In the genomic region with DNA sequence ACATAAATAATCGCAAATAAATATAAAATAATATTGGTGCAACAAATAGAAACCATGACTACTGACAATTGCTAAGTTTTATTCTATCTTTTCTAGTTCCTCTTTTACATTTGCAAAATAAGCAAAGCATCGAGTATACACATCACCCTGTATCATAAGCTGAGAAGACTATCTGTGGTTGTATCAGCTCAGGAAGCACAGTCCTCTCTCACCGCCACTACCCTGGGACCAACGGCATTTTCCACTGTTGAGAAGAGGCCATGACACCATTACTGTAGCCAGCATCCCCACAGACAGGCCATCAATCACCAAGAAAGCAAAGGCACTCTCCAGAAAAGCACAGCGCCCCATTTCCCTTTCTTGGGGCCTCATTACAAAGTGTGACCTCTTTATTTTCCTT, we compare ENCODE assay signal across 27 mouse cellular contexts.
DNase-seq lines count a peak whose midpoint lies in the region; ATAC-seq and TF ChIP-seq lines count a peak whose summit lies in the region.
"Had no signal": no experiment of that assay in that cellular context is flagged by ENCODE, and none has a peak within 500 bp of the region (broad histone marks: within the 10 kb centered on the region; RNA-seq: fewer than 3 reads in every experiment).

No protein-coding gene starts in this region.

- no peak for TF ChIP-seq CTCF in hindbrain, postnatal 0 days (IDR thresholded peaks at IDR 0.05; ENCODE audit: low read depth)
- TF ChIP-seq CTCF in lung, adult 2 months (IDR thresholded peaks at IDR 0.05; ENCODE audit: insufficient read depth, low read length), result no peak

- H3K4me3 ChIP-seq in hindbrain, postnatal 0 days (ENCODE audit: low read length), result no peak overlapping the region
- H3K4me3 ChIP-seq in lung, adult 2 months (replicated peaks; ENCODE audit: extremely low read depth, low read depth, low read length), result no peak overlapping the region
- H3K4me3 ChIP-seq: forebrain, embryonic 13.5 days; layer of hippocampus, adult 2 months; left cerebral cortex, adult 2 months; limb, embryonic 12.5 days; liver, embryonic 15.5 days; lung, embryonic 15.5 days; midbrain, embryonic 12.5 days had no signal

- no peaks in the 10 kb centered on the region for H3K27me3 ChIP-seq in hindbrain, postnatal 0 days (ENCODE audit: insufficient read depth, low read length)
- H3K27me3 ChIP-seq: forebrain, embryonic 13.5 days; limb, embryonic 12.5 days; liver, embryonic 15.5 days; lung, embryonic 15.5 days; midbrain, embryonic 12.5 days; Patski had no signal

- no peak for ATAC-seq in hindbrain, postnatal 0 days
- ATAC-seq: forebrain, embryonic 13.5 days; intestine, embryonic 16.5 days; Patski had no signal

- peak; percentile 9 for DNase-seq in embryo, embryonic 11 days
- DNase-seq in embryo, embryonic 10 days (ENCODE audit: low spot score), result no peak
- DNase-seq in retina, postnatal 1 day, result peak; percentile 2
- DNase-seq in retina, embryonic 14.5 days (ENCODE audit: low spot score), result no peak
- peak; percentile 21 for DNase-seq in hindbrain, postnatal 0 days (ENCODE audit: low spot score)
- no peak for DNase-seq in kidney, postnatal 4 days
- no peak for DNase-seq in lung, adult 2 months
- DNase-seq: adrenal gland, postnatal 10 days; cerebellum, adult 11 months; cerebellum, adult 9-10 months; gastrocnemius, postnatal 10 days; heart, postnatal 14 days; kidney, adult 9 months; kidney, postnatal 25 days; right cerebral cortex, adult 18-20 months; spleen, adult 18-20 months; thymus, postnatal 25 days had no signal

- H3K4me1 ChIP-seq in hindbrain, postnatal 0 days (ENCODE audit: insufficient read depth, low read length), result no peaks in the 10 kb centered on the region
- no peaks in the 10 kb centered on the region for H3K4me1 ChIP-seq in lung, adult 2 months (ENCODE audit: control insufficient read depth, insufficient read depth, low read length)
- H3K4me1 ChIP-seq: forebrain, embryonic 13.5 days; limb, embryonic 12.5 days; liver, embryonic 15.5 days; lung, embryonic 15.5 days; midbrain, embryonic 12.5 days had no signal

- H3K27ac ChIP-seq in hindbrain, postnatal 0 days, result no peak overlapping the region
- H3K27ac ChIP-seq: forebrain, embryonic 13.5 days; layer of hippocampus, adult 2 months; left cerebral cortex, adult 2 months; limb, embryonic 12.5 days; liver, embryonic 15.5 days; lung, embryonic 15.5 days; midbrain, embryonic 12.5 days had no signal

- no peaks in the 10 kb centered on the region for H3K9me3 ChIP-seq in hindbrain, postnatal 0 days (ENCODE audit: low read length)
- H3K9me3 ChIP-seq: forebrain, embryonic 13.5 days; G1E; limb, embryonic 12.5 days; liver, embryonic 15.5 days; lung, embryonic 15.5 days; midbrain, embryonic 12.5 days had no signal

- no peaks in the 10 kb centered on the region for H3K36me3 ChIP-seq in hindbrain, postnatal 0 days (ENCODE audit: insufficient read depth, low read length)
- H3K36me3 ChIP-seq: G1E; limb, embryonic 12.5 days; liver, embryonic 15.5 days; lung, embryonic 15.5 days; midbrain, embryonic 12.5 days had no signal

- no peak overlapping the region for H3K9ac ChIP-seq in hindbrain, postnatal 0 days (replicated peaks; ENCODE audit: low read length)
- H3K9ac ChIP-seq: forebrain, embryonic 13.5 days; limb, embryonic 12.5 days; liver, embryonic 15.5 days; lung, embryonic 15.5 days; midbrain, embryonic 12.5 days had no signal

- WGBS in hindbrain, postnatal 0 days, result 53% methylated on average over 5 of the region's 5 CpGs
- WGBS in lung, adult 2 months, result 56% methylated on average over 5 of the region's 5 CpGs

- no peak for TF ChIP-seq POLR2A in lung, adult 2 months (IDR thresholded peaks at IDR 0.05; ENCODE audit: borderline replicate concordance, extremely low read depth, low read depth, low read length)

- no peak overlapping the region for H3K4me2 ChIP-seq in hindbrain, postnatal 0 days (ENCODE audit: low read depth, low read length)
- H3K4me2 ChIP-seq: forebrain, embryonic 13.5 days; limb, embryonic 12.5 days; liver, embryonic 15.5 days; lung, embryonic 15.5 days; midbrain, embryonic 12.5 days had no signal

Comparison
In these comparisons a context has a peak if more than half of its experiments do, and no peak if none do; other contexts are left out.
1. DNase-seq: peak in embryo, embryonic 11 days (single experiment), retina, postnatal 1 day (single experiment) and hindbrain, postnatal 0 days (single experiment); none in embryo, embryonic 10 days (single experiment), retina, embryonic 14.5 days (single experiment), kidney, postnatal 4 days (0 of 2) and lung, adult 2 months (single experiment).